Mouse (Mus musculus) mouse trophoblast stem cell (cell line): ENCODE results near the gene Cgas.
"Not testable (repeated sequence)": the region's sequence is repeated elsewhere in the genome, so short reads cannot be mapped to it uniquely, and the experiment has no call there.

Experiments
- in situ Hi-C, 2 experiments: fragments of 300-500 bp; cut with MseI, MboI; formaldehyde crosslinking; loops; 2 replicates in 1 of 2; 3 replicates in 1 of 2; pipeline ENCODE4 v1.15.1; 2025

The Cgas gene

DNA sequence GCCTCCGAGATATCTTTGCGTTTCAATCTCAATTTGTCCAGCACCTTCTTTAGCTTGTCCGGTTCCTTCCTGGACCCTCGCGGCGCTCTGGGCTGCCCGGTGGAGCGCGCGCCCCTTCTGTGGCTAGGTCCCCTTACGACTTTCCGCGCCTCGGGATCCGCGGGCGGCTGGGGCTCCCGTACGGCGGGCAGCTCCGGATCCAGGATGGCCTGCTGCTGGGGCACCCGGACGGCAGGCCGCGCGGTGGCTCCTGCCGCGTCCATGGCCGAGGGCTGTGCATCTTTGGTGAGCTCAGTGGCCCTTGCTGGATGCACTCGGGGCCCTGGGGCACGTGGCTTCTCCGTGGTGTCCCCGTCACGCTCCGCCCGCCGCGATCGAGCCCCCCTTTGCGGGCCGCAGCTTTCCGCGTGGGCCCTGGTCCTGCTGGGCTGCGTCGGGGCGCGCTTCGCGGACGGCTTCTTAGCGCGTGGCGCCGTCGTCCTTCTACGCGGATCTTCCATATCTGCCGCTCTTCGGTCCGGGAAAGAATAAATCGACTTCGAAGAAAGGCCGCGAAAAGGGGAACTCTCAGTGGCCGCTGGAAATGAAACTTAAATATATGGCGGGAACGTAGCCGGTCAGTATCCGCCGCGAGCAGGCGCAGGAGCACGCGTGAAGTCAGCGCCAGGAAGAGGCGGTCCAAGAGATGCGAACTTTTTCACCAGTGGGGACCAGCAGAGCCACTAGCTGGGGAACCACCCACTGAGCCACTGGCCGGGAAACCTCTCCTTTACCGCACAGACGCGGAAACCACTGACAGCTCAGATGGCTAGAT lies at the start of gene Cgas:
TSS of gene Cgas (minus strand) at position 659 of the 814 bp plus-strand sequence.
- in situ Hi-C loops = no loop called here

DNA sequence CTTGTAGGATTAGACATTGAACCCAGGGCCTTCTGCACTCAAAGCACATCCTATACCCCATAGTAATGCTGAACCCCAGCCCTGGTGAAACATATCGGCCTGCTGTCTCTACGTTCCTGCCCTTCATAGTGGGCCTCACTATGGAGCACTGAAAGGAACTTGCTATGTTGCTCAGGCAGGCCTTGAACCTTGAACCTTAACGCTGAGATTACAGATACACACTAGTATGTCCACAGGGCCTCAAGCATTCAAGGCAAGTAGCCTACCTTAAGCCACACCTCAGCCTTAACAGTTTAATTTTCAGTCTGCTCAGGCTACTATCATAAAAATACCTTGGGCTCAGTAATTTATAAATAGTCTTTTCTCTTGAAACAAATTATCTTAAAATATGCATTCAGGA lies 49.2 kb upstream of the Cgas start:
- in situ Hi-C loops = no loop called here

DNA sequence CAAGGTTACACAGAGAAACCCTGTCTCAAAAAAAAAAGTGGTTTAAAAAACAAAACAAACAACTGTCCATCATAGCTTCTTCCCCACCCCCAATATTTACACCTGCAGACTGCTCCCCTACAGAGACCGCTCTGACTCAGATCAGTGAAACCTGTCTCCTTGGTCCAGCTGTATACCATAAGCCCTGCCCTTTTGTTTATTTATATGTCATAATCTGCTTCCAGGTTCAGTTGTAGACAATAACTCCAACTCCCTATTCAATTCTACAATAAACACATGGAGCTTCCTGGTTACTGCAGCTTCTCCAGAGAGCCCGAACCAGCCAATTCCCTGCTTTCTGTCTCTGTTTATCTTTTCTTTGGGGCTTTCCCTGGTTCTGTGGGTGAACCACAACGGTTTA lies 48.1 kb upstream of the Cgas start:
- in situ Hi-C loops = no loop called here

DNA sequence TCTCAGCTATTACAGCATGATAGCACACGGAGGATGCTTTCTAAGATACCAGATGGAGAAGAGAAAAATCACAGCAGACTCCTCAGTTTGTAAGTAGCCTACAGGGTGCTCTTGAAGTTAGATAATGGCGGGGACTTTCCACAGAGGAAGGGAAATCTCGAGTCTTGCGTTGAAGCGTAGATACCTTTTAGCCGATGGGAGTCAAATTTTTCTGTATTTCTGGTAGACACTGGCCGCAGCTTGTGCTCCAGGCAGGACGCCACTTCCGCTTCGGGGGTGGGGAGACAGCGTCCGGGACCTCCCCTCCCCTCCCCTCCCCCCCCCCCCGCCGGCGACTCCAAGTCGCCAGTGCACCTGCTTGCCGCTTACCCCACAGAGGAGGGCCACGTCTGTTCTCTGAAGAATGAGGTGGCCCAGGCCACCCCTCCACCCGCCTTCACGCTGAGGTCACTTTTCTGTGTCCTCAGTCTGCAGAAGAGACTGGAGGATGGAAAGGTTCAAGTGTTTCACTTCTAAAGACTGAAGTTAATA lies 45.9 kb upstream of the Cgas start, which contains the start of gene Eef1a1:
TSS of gene Eef1a1 (minus strand) at position 262 of the 531 bp plus-strand sequence.
- in situ Hi-C loops = no loop called here

DNA sequence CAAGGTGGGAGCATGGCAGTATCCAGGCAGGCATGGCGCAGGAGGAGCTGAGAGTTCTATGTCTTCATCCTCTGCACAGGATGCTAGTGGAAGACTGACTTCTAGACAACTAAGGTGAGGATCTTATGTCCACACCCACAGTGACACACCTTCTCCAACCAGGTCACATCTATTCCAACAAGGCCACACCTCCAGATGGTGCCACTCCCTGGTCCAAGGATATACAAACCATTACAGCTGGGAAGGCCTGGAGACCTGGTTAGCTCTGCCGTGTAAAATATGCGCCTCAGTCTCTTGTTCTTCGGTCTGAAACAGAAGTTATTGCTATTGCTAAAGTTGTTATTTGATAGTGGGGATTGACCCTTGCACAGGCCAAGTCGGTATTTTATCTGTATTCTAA lies 45.0 kb upstream of the Cgas start:
- in situ Hi-C loops = not testable (repeated sequence)

DNA sequence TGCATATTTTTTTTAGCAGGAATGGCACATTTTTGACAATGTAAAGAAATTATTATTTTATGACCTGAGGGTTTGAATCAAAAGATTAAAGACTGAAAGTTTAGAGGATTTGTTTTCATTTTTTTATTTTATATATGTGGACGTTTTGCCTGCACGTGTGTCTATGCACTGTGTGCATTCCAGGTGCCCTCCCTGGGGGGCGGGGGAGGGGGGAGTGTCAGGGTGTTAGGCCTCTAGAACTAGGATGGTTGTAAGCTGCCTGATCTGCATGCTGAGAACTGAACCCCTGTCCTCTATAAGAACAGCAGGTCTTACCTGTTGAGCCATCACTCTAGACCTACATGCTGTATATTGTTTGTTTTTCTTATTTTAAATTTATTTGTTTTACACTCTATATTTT lies 41.6 kb upstream of the Cgas start:
- in situ Hi-C loops = no loop called here

DNA sequence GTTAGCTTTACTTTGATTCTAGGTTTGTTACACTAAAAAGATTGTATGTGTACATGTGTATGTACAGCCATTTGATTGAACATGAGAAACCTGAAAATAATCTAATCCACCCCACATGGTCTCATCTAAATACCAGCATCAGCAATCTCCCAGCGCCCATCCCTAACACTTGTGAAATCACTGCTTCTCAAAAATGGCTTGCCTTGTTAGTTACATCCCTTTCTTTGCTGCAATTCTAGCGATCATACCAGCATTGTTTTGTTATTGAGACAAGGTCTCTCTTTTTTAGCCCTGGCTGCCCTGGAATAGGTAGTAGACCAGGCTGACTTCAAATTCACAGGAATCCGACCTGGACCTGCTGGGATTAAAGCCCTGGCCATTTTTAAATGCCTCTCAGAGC lies 39.3 kb upstream of the Cgas start:
- in situ Hi-C loops = no loop called here

DNA sequence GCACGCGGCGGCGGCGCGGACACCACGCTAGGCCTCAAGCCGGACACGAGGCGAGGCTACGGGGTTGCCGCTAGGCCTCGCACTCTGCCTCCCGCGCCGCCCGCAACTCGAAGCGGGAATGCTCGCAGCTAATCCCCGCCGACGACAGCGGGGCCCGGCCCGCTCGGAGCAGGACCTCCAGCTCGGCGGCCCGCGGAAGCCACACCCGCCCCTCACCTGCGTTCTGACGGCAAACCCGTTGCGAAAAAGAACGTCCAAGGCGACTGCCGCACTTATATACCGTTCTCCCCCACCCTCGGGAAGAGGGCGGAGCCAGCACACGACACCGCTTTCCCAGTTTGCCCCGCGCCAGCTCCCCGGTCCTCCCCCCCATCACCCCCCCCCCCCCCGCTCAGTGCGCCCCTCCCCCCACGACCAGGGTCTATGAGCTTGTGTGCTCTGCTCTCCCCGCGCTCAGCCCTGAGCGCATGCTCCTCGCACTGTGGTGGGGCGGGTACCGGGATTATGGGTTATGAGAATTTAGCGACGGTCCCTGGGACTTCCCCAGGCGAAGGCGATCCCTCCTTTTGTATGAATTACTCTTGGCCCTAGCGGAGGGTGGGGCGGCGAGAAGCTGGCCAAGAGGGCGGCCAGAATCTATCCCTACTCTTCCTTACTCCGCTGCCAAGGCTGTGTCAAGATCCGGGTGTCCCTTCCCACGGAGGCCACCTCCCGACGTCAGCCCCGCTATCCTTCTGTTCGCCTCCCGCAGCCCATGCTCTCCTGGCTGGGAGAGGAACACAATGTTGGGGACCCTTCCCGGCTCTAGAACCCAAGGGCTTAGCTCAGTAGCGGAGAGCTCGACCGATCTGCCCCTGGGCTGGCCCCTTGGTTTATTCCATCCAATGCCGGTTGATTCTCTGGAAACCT lies 38.6 kb upstream of the Cgas start:
- in situ Hi-C loops = no loop called here

DNA sequence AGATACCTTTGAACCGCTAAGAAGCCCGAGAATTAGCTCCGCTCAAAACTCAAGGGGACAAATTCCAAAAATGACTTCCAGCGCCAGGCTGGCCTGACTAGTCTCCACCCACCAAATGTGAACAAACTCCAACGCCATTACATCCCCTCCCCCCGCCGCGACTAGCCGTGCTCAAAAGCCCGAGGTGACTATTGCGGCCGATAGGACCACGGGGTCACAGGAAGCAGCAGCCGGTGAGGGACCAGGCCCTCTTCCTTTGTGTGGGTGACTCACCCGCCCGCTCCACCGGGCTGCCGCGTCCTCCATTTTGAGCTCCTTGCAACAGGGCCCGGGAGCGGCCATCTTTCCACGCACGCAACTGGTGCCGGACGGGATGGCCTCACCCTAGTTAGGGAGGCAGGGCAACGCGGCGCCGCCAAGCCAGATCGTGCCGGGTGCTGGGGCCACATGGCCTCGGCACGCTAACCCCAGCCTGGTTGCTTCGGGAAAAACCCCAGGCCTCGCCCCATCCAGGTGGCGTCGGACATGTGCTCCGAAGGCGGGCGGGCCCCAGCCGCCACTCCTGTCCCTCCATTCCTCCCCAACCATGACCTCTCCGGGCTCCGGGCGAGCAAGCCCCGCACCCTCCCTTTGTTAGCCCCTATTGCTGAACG lies 37.8 kb upstream of the Cgas start:
- in situ Hi-C loops = no loop called here

DNA sequence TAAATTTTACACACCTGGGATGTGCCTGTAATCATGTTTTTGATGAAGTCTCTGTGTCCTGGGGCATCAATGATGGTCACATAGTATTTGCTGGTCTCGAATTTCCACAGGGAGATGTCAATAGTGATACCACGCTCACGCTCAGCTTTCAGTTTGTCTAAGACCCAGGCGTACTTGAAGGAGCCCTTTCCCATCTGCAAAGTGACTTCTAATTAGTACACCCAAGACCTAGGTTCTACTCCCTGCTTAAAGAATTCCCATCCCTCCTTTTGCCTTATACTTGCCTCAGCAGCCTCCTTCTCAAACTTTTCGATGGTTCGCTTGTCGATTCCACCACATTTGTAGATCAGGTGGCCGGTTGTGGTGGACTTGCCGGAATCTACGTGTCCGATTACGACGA lies 37.2 kb upstream of the Cgas start:
- in situ Hi-C loops = not testable (repeated sequence)

DNA sequence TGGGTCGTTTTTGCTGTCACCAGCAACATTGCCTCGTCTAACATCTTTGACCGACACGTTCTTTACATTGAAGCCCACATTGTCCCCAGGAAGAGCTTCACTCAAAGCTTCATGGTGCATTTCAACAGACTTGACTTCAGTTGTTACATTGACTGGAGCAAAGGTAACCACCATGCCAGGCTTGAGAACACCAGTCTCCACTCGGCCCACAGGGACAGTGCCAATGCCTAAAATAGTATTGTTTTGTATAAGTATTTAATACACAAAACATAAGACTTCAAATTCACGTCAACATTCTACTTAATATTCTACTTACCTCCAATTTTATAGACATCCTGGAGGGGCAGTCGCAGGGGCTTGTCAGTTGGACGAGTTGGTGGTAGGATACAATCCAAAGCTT lies 36.3 kb upstream of the Cgas start:
- in situ Hi-C loops = loop anchor here in 1 of 2 experiments (5.0 kb wide), 1 partner anchor 48 kb away; no protein-coding TSS in a partner anchor

DNA sequence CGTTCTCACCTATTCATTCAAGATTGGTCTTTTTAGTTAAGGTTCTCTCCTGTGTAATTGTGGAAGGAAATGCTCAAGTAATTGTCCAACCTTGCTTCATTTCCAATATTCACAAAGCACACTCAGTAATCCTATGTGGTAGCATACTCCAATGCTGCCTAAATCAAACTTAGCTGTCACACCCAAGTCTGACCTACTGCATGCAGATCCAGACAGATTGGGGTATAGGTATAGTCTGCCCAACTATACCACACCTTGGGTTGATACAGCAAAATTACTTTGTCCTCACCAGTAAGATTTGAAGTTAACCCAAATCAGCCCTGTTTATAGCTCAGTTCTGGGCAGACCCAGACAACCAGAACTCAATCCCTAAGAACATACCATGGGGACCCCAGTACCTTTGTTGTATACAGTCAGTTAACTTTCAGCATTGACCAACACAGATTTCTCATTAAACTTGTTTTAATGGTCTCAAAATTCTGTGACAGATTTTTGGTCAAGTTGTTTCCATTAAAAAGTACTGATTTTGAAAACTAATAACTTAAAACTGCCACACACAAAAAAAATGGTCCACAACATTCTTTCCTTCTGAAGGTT lies 35.1 kb upstream of the Cgas start:
- in situ Hi-C loops = loop anchor here in 1 of 2 experiments (5.0 kb wide), 1 partner anchor 49 kb away; no protein-coding TSS in a partner anchor

DNA sequence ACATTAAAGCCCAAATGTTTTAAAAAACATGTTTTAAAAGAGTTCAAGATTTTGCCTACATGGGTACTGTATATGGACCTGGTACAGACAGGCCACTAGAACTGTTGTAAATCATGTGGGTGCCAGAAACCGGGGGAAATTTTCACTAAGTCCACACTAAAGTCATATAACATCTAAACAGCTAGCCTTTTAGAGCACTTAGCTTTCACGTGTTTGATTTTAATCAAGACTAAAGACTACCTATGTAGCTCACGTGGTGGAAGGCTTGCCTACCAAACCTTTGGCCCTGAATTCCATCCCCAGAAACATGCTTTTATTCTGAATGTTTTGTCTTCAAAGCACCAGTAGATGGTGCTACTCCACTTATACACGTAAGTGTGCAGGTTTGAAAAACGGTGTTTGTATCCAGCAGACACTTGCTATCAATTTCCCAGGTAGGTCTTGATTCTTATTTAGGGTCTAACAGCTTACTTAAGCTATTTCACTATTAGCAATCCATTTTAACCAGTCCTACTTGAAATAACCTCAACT lies 34.0 kb upstream of the Cgas start:
- in situ Hi-C loops = loop anchor here in 1 of 2 experiments (5.0 kb wide), 1 partner anchor 50 kb away; no protein-coding TSS in a partner anchor

DNA sequence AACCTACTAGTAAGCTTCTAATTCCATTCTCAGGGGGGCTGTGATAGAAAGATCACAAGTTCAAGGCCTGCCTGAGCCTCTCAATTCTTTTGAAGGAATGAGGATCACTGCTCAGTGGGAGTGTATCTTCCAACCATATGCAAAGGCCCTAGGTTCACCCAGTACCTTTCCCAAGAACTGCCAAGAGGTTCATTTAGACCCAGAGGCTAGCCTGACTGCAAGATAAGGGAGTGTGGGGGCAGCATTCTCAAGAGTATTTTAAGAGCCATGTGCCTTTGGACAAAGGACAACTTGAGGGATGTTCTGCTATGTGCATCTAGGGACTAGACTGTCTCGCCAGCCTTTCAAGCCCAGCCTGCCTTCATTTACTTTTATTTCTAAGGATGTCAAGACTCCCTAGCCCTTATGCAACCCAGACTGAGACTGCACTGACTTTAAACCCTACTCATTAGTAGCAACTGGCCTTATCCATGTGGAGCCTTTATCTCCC lies 33.5 kb upstream of the Cgas start:
- in situ Hi-C loops = loop anchor here in 1 of 2 experiments (5.0 kb wide), 1 partner anchor 51 kb away; no protein-coding TSS in a partner anchor

DNA sequence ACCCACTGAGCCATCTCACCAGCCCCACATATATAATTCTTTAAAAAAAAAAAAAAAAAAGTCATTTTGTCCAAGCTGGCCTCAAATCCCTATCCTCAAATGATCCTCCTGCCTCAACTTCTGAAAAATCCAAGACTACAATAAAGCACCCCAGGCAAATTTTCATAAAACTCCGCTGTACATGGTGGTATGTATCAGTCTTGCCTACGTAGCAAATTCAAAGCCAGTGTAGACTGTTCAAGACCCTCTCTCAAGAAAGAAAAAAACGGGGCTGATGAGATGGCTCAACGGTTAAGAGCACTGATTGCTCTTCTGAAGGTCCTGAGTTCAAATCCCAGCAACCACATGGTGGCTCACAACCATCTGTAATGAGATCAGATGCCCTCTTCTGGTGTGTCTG lies 32.8 kb upstream of the Cgas start:
- in situ Hi-C loops = loop anchor here in 1 of 2 experiments (5.0 kb wide), 1 partner anchor 51 kb away; no protein-coding TSS in a partner anchor

DNA sequence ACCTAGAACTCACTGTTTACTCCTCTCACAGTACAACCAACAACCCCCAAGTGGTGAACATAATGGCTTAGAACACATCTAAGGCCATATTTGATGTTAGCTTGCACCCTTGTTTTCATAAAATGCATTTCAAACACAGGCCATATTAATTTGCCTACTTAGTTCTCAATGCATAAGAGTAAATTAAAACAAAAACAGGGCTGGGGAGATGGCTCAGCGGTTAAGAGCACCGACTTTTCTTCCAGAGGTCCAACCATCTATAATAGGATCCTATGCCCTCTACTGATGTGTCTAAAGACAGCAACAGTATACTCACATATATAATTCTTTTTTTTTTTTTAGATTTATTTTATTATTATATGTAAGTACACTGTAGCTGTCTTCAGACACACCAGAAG lies 32.3 kb upstream of the Cgas start:
- in situ Hi-C loops = loop anchor here in 1 of 2 experiments (5.0 kb wide), 1 partner anchor 52 kb away; no protein-coding TSS in a partner anchor

DNA sequence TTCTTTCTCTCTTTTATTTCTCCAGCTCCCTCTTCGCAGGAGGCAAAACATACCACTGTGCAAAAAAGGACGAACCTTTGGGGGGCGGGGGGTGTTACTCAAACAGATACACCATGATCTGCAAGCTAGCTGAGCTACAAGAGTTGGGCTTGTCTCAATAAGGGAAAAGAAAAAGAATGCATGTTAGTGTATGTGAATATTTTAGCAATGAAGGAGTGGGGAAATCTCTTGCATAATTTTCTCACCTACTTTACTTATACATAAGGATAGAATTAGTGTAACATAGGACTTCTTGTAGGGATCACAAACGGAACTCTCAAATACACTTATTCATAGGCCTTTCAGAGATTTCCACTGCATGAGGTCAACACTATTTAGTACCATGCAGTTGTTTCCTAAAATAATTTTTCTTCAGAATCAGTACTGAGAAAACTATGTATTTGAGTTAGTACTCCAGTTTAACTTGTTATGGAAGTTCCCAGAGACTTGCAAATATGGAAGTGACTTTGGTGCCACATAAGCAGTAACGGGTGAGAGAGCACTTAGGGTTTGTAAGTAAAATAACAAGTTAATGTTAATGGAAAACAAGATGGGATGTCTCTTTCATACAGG lies 31.8 kb upstream of the Cgas start:
- in situ Hi-C loops = loop anchor here in 1 of 2 experiments (5.0 kb wide), 1 partner anchor 52 kb away; no protein-coding TSS in a partner anchor

DNA sequence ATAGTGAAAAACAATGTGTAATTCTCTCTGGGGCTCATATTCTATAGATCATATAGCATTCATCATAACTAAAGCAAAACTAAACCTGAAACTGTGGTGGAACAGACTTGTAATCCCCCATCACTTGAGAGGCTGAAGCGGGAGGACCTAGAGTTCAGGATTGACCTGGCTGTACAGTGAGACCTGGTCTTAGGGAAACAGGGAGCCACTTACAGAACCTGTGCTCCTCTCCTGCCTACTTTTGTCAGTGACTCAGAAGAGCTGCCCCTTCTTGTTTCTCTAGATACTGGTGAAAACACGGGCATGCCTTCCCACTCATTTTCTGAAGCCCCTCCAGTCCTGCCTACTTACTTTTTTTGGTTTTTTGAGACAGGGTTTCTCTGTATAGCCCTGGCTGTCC lies 31.2 kb upstream of the Cgas start:
- in situ Hi-C loops = no loop called here

DNA sequence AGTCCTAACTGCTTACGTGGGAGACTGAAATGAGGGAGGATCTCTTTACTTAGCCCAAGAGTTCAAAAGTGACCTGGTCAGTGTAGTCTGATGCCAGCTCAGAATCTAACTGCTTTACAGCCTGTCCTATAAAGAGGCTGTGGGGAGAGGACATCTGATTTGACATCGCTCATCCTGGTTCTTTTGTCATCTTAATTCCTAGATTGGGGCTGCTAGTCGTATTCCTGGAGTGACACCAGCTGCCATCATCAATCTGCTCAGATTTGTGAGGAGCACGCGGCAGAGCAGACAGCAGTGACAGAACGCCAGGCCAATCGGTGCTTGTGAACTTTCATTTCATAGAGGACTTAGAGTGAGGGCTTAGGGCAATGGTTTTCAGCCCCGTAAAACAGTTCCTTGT lies 30.6 kb upstream of the Cgas start:
- in situ Hi-C loops = no loop called here

DNA sequence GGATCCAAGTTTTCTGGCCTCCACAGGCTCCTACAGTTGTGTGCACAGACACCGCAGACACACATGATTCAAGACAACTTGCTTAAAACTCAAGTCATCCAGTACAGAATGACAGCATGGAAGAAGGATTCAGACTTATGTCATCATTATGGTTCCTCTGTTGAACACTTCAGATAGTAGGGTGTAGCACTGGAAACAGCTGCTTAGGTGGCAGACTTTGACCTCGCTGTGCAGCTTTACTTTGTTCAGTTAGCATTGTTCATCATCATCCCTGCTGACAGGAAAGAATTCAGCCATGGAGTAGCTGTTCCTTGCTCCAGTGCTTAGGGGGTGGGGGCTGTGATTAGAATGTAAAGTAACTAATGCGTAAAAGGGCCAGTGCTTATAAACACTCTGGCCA lies 22.7 kb upstream of the Cgas start:
- in situ Hi-C loops = no loop called here
